Mouse (Mus musculus): ENCODE results near the gene Cadps2.

- TF ChIP-seq TAL1 (conservative IDR thresholded peaks at IDR 0.05; ENCODE audit: low read depth, low read length) (no peak), CTCF (IDR thresholded peaks at IDR 0.05; ENCODE audit: low read depth, low read length) (no peak), GATA1 (IDR thresholded peaks at IDR 0.05; ENCODE audit: borderline replicate concordance, low read length) (no peak)
These were observed 269.5 kb downstream of the Cadps2 start for GRCm38 (mm10) chr6:23569686-23570085.
